Mouse (Mus musculus): ENCODE measurements around the gene Gm49373.

Gm49373 gene

GRCm38 (mm10) chr9:21027774-21028290 lies 45.1 kb downstream of the Gm49373 start:
- peak in 1 of 2 experiments; percentile 38 for DNase-seq

- no peak for DNase-seq
Observed at GRCm38 (mm10) chr9:21026849-21027248, 46.0 kb downstream of the Gm49373 start.

GRCm38 (mm10) chr9:21025258-21025810 lies 47.6 kb downstream of the Gm49373 start:
- DNase-seq, result no peak

GRCm38 (mm10) chr9:21022726-21023125 lies 50.2 kb downstream of the Gm49373 start:
- DNase-seq, result no peak

GRCm38 (mm10) chr9:21022288-21022687 lies 50.6 kb downstream of the Gm49373 start:
- no peak for DNase-seq

GRCm38 (mm10) chr9:21021363-21021762 lies 51.5 kb downstream of the Gm49373 start:
- DNase-seq, result no peak

GRCm38 (mm10) chr9:21018600-21018999 lies 54.3 kb downstream of the Gm49373 start:
- DNase-seq, result no peak

- DNase-seq, result no peak
Observed at GRCm38 (mm10) chr9:21017177-21017575, 55.7 kb downstream of the Gm49373 start.

- DNase-seq, result no peak
Observed at GRCm38 (mm10) chr9:21016331-21017176, 56.3 kb downstream of the Gm49373 start.

- no peak for DNase-seq
Observed at GRCm38 (mm10) chr9:21015571-21016130, 57.2 kb downstream of the Gm49373 start, which contains the start of gene Icam1. Gene Icam1 (plus strand): TSS chr9:21015985.

GRCm38 (mm10) chr9:21014691-21015570 lies 58.0 kb downstream of the Gm49373 start:
- DNase-seq, result no peak

Measured in cerebellum, postnatal 14 days (tissue).